Mouse (Mus musculus): ENCODE results near the gene Igfals. TPM values are rescaled to one million over a fixed set of nuclear protein-coding genes. Genes with fewer than 3 reads are reported as not detected.

The Igfals gene
- total RNA-seq, 2 experiments from 2014 or later: 8.3 to 8.4 TPM

- DNase-seq: no peak
- intact Hi-C loops (cut with DNase I): no loop called here
Observed at GRCm38 (mm10) chr17:24891321-24891720, 25.5 kb downstream of the Igfals start.

DNA sequence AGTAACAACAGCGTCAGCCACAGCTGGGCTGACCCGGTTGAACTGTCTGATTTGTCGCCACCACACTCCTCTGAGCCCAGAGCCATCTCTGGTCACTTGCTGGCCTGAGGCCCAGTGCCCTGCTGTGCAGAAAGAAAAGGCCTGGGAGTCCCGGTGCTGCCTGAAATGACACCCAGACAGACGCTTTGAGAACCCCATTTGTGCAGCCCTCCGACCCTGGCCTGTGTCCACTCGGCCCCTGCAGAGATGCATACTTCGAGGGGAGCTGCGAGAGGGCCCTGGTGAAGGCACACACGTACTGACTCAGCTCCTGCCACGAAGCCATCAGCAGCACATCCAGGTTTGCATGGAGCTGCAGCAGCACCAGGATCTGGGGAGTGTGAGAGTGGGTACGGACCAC lies 27.0 kb downstream of the Igfals start:
- DNase-seq: no peak
- intact Hi-C loops (cut with DNase I): no loop called here

GRCm38 (mm10) chr17:24893276-24893675 lies 27.5 kb downstream of the Igfals start:
- intact Hi-C loops (cut with DNase I): no loop called here
- no peak for DNase-seq

DNA sequence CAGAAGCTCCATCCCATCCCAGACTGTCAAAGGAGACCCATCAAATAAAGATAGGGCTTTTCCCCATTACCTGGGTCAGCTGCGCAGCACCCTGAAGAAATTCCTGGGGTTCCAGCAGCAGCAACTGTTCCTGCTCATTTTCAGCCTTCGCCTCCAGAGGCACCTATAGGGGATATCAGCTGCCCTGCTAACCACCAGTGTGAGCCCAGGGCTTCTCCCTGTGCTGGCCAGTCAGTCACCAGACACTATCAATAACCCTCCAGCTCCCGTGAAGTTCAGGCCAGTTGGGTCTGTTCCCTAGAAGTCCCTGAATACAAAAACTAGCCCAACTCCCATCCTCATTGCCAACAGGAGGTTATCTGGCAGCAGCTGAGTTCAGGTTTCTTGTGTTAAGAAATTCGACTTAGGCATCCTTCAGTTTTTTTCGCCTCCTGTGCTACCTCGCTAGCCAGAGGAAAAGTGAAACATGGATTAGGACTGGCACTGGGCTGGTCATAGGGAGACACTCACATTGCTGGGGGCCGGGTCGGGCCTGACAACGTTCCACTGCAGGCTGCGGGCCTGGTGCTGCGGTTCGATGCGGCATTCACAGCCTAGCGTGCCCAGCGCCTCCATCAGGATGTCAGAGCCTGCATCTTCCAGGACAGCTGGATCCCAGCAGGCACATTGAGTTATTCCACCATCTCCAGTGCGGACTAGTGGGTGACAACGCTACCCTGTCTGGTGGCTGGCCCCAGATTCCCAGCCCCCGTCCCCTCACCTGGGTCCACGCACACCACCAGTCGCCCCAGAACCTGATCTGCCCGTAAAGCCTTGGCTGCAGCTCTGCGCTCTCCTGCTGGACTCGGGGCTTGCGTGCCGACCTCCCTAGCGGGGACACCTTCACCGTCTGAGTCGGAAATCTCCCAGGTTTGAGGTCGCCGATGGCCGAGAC lies 28.5 kb downstream of the Igfals start:
- DNase-seq: no peak
- intact Hi-C loops (cut with DNase I): no loop called here

DNA sequence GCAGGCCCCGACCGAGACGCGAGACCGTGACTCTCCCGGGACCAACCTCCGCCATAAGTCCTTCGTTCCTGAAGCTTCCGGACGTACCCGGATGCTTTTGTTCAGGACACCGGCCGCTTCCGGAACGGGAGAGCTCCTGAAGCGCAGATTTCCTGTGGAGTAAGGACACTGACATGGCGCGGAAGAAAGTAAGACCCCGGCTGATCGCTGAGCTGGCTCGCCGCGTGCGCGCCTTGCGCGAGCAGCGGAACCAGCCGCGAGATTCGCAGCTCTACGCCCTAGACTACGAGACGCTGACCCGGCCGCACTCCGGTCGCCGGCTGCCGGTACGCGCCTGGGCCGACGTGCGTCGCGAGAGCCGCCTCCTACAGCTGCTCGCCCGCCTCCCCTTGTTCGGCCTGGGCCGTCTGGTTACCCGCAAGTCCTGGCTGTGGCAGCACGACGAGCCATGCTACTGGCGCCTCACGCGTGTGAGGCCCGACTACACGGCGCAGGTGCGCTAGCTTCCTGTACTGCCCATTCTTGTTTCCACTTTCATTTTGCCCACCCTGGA lies 29.3 kb downstream of the Igfals start, which contains the start of the genes Eme2 and Mrps34:
TSS of gene Eme2 (minus strand) at position 93 of the 553 bp plus-strand sequence.
TSS of gene Mrps34 (plus strand) at position 122 of the 553 bp plus-strand sequence.
- intact Hi-C loops (cut with DNase I): no loop called here
- peak; percentile 78 to 87 for DNase-seq

DNA sequence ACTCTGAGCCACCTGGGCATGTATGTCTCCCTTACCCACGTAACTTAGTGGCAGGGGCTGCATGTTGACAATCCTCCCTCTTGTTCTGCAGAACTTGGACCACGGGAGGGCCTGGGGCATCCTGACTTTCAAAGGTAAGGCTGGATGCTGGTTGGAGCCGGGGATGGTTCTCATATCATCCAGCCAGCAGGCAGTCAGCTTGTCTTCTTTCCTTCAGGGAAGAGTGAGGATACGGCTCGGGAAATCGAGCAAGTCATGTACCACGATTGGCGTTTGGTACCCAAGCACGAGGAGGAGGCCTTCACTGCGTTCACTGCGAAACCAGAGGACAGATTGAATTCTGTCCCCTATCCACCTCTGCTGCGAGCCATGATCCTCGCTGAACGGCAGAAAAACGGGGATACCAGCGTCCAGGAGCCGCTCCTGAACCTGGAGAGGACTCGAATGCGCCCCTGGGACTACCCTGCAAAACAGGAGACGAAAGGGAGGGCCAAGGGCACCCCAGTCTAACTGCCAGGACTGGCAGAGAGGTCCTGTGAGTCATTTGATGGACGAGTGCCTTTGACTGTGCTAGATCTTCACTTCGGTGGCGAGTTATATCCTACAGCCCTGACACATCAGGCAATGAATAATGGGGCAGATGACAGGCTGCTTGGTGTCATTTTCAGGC lies 29.9 kb downstream of the Igfals start:
- intact Hi-C loops (cut with DNase I): no loop called here
- DNase-seq: no peak

- DNase-seq: peak; percentile 77
- intact Hi-C loops (cut with DNase I): no loop called here
Observed at GRCm38 (mm10) chr17:24896241-24896992, 30.6 kb downstream of the Igfals start, which contains the start of gene Nme3. TSS of gene Nme3 (plus strand) at chr17:24896500.

GRCm38 (mm10) chr17:24896993-24897269 lies 31.1 kb downstream of the Igfals start:
- DNase-seq: no peak
- intact Hi-C loops (cut with DNase I): no loop called here

DNA sequence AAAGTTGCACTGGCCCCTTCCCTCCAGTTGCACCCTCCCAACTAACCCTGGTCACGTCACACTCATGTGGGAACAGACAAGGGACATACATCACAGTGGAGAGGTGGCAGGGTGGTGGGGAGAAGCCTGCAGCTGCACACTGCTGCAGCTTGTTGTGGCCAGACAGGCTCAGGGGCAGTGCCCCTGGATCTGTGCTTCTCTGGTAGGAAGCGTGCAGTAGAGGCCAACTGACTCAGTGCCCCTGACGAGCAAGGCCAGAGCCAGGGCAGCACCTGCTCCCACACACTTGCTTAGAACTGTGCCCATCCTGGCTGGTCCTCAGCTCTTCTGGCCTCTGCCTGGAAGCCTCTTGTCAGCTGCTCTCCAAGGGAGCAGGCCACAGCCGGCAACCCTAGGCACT lies 31.8 kb downstream of the Igfals start:
- intact Hi-C loops (cut with DNase I): no loop called here
- no peak for DNase-seq

DNA sequence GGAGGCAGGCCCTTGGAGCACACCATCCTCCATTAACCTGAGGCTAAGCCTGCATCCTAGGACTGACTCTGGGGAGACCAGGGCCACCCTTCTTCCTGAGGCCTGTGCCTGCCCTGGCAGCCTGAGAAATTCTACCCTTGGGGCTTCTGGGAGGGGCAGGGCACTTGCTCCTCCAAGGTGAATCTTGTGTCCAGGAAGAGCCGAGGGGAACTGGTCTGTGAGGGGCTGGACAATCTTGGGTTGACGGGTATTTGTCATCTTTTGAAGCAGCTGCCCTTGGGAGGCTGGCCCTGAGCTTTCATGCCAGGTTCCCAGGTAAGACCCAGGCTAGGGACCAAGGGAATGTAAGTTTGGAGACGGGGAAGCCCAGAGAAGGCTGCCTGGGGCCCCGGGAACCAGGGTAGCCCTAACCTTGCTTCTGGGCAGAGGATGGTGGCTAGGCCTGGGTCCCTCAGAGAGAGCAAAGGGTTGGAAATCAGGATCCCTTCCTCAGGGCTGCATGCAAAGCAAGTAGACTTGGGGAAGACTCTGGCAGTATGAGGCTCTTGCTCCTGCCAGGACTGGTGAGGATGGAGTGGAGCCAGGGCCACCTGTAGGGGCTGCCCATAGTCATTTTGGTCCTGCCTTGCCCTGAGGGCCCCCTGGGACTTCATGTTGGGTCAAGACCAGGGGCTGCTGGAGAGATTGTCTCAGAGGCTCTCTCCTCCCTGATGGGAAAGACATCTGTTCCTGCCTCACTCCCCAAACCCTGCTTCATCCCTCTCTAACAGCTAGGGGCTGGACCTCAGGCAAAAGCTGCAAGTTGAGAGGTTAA lies 32.5 kb downstream of the Igfals start:
- intact Hi-C loops (cut with DNase I): no loop called here

DNA sequence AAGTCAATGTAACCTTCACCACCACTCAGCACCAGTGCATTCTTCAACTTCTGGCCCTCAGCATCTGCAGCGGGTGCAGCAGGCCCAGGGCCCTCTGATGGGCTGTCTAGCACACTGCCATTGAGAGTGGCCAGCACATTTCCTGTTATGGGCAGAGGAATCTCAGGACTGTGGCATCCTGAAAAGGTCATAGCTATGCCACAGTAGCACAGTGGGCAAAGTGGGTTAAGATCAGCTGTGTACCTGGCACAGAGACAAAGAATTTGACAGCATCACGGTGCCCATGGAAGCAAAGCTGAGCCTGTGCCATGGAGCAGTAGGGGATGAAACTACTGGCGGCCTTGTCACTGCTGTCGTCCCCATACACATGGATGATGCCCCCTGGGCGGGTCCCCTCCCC lies 33.4 kb downstream of the Igfals start:
- peak in 1 of 2 experiments; percentile 65 for DNase-seq
- intact Hi-C loops (cut with DNase I): no loop called here

More for the DNA sequence above, 32.5 kb downstream of the Igfals start:
- DNase-seq: no peak

DNA sequence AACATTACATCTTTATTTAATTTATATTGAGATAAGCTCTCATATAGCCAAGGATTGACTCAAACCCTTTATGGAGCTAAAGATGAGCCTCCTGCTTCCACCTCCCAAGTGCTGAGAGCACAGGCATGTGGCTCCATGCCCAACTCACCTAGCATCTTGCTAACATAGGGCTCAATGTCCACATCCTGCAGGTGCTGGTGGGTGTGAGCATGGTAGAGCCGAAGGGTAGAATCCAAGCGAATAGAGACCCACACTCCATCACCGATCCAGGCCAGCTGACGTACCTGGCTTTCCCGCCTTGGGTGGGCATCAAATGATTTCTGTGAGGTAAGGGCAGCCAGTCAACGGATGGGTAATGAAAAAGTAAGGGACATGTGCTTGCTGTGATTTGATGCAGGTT lies 34.2 kb downstream of the Igfals start:
- intact Hi-C loops (cut with DNase I): no loop called here
- DNase-seq: no peak

DNA sequence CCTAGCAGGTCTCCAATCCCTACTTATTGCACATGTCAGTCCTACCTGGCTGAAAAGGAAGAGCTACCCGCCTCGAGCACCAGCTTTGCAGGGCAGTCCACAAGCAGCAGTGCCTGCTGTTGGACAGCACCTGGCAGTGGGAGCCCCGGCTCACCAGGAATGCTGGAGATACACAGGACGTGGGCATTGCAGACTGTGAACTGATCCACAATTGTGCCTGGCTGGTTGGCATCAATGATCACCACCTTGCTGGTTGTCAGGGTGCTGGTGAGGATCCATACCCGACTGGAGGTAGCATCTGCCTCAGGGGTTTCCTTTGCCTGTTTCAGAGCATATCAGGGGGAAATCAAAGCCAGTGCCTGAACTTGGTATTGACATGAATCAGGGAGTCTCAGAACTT lies 36.3 kb downstream of the Igfals start:
- intact Hi-C loops (cut with DNase I): no loop called here
- DNase-seq: no peak

- intact Hi-C loops (cut with DNase I): no loop called here
- DNase-seq: no peak
Observed at GRCm38 (mm10) chr17:24902671-24903474, 37.1 kb downstream of the Igfals start.

GRCm38 (mm10) chr17:24903767-24904166 lies 38.0 kb downstream of the Igfals start:
- intact Hi-C loops (cut with DNase I): no loop called here
- DNase-seq: no peak

GRCm38 (mm10) chr17:24907591-24907990 lies 41.8 kb downstream of the Igfals start:
- intact Hi-C loops (cut with DNase I): no loop called here
- DNase-seq: no peak

DNA sequence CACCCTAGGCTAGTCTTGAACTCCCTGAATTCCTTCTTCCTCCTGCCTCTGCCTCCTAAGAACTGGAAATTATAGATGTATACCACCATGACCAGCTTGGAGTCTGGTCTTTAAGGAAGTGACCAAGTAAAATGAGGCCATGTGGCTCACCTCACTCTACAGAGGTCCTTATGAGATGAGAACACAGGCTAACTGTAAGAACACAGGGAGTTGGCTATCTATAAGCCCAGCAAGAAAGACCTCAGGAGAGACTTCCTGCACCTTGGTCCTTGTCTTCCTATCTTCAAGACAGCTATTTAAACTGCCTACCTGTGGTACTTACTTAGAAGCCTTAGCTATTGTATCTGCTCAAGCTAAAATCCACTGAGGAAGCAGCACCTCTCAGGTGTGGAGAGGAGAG lies 48.2 kb downstream of the Igfals start:
- DNase-seq: no peak
- intact Hi-C loops (cut with DNase I): no loop called here

DNA sequence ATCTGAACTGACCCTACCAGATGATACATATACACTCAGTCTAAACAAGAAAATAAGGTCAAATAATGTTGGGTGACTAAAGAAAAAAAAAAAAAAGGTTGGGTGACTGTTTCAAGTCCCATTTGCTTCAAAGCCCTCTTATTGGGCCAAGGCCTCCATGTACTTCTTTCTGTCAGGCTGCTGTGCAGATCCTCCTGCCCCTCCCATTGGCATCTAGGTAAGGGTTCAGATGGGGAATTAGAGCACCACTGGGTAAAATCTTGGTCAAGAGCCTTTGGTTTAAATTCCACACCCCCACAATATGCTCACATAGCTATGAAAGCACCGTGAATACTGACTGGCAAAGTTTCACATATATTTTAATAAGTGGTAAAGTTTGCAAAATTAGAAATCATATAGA lies 57.4 kb downstream of the Igfals start:
- intact Hi-C loops (cut with DNase I): no loop called here
- no peak for DNase-seq

- intact Hi-C loops (cut with DNase I): no loop called here
Observed at GRCm38 (mm10) chr17:24929506-24929905, 63.7 kb downstream of the Igfals start.

More at GRCm38 (mm10) chr17:24929506-24929905, 63.7 kb downstream of the Igfals start:
- DNase-seq: no peak
